ENCODE assay signal across 8 mouse cellular contexts in genomic region chr9:45839139-45839981, GRCm38 (mm10). TPM values are rescaled to one million over a fixed set of nuclear protein-coding genes. Genes with fewer than 3 reads are reported as not detected.
DNase-seq lines count a peak whose midpoint lies in the region; ATAC-seq lines count a peak whose summit lies in the region.

No protein-coding gene starts in this region.

- WGBS in heart, embryonic 11.5 days (ENCODE audit: insufficient replicate concordance): 11% methylated on average over 17 of the region's 17 CpGs
- 19% methylated on average over 17 of the region's 17 CpGs for WGBS in midbrain, embryonic 12.5 days

- H3K27ac ChIP-seq in heart, embryonic 11.5 days (ENCODE audit: low read depth, low read length): 0 out of 2 replicates have a peak overlapping the region, but pooled peaks have one; percentile 41
- H3K27ac ChIP-seq in midbrain, embryonic 12.5 days (replicated peaks): 0 out of 2 replicates have a peak overlapping the region, but pooled peaks have one; percentile 70

- no peaks in the 10 kb centered on the region for H3K27me3 ChIP-seq in heart, embryonic 11.5 days (ENCODE audit: control insufficient read depth, insufficient read depth, low read length)
- no peaks in the 10 kb centered on the region for H3K27me3 ChIP-seq in midbrain, embryonic 12.5 days

- DNase-seq in embryo, embryonic 10.5 days (ENCODE audit: low spot score): peak; percentile 6
- no peak for DNase-seq in embryo, embryonic 11 days
- DNase-seq in cerebellum, adult 9-10 months: peak; percentile 55
- peak; percentile 51 to 62 for DNase-seq in kidney, postnatal 4 days
- DNase-seq in T-cell, adult 2 months (ENCODE audit: low spot score): no peak
- DNase-seq in adipocyte (ENCODE audit: low spot score): no peak

- peak overlapping the region; percentile 89 for H3K4me3 ChIP-seq in heart, embryonic 11.5 days (ENCODE audit: low read depth, low read length)
- peak overlapping the region; percentile 86 for H3K4me3 ChIP-seq in midbrain, embryonic 12.5 days

- H3K4me2 ChIP-seq in heart, embryonic 11.5 days: peak overlapping the region; percentile 88
- H3K4me2 ChIP-seq in midbrain, embryonic 12.5 days (replicated peaks): peak overlapping the region; percentile 83

- ATAC-seq in heart, embryonic 11.5 days (replicated peaks; ENCODE audit: insufficient number of reproducible peaks, low FRiP score, low TSS enrichment): peak; percentile 40; the same call in 1 of the 2 replicates
- peak; percentile 39; the same call in 1 of the 2 replicates for ATAC-seq in midbrain, embryonic 12.5 days (ENCODE audit: low FRiP score, low read depth)

- peaks cover 19% of the 10 kb centered on the region for H3K4me1 ChIP-seq in heart, embryonic 11.5 days (ENCODE audit: control insufficient read depth, insufficient read depth, low read length)
- H3K4me1 ChIP-seq in midbrain, embryonic 12.5 days: peaks cover 33% of the 10 kb centered on the region

- no peaks in the 10 kb centered on the region for H3K36me3 ChIP-seq in heart, embryonic 11.5 days (ENCODE audit: control insufficient read depth, insufficient read depth, low read length)
- H3K36me3 ChIP-seq in midbrain, embryonic 12.5 days: no peaks in the 10 kb centered on the region

- H3K9ac ChIP-seq in heart, embryonic 11.5 days (ENCODE audit: low read depth, low read length): peak overlapping the region; percentile 84
- H3K9ac ChIP-seq in midbrain, embryonic 12.5 days (replicated peaks): peak overlapping the region; percentile 88

- no peaks in the 10 kb centered on the region for H3K9me3 ChIP-seq in heart, embryonic 11.5 days (replicated peaks; ENCODE audit: control insufficient read depth, low read length)
- H3K9me3 ChIP-seq in midbrain, embryonic 12.5 days: no peaks in the 10 kb centered on the region

RNA-seq across cellular contexts. Expression of gene Bace1, which starts 1.0 kb away (rescaled TPM):
- polyA plus RNA-seq in heart, embryonic 11.5 days (2014; fragmentation: Nextera tagmentation; extraction: Ambion mirVana): 17.5 and 19.5 TPM in 2 replicates
- 37.7 and 38.8 TPM in 2 replicates for polyA plus RNA-seq in midbrain, embryonic 12.5 days (2016; fragmentation: Nextera tagmentation; extraction: Ambion mirVana)

RNA-seq across cellular contexts. Expression of gene Cep164, which starts 10.9 kb away (rescaled TPM):
- 15.2 and 19.8 TPM in 2 replicates for polyA plus RNA-seq in heart, embryonic 11.5 days (2014; fragmentation: Nextera tagmentation; extraction: Ambion mirVana)
- 16.4 and 17.4 TPM in 2 replicates for polyA plus RNA-seq in midbrain, embryonic 12.5 days (2016; fragmentation: Nextera tagmentation; extraction: Ambion mirVana)

Comparison
In these comparisons a context has a peak if more than half of its experiments do, and no peak if none do; other contexts are left out.
1. DNase-seq: peak in embryo, embryonic 10.5 days (single experiment), cerebellum, adult 9-10 months (single experiment) and kidney, postnatal 4 days (2 of 2); none in embryo, embryonic 11 days (single experiment), T-cell, adult 2 months (single experiment) and adipocyte (single experiment).